Mouse (Mus musculus) embryonic fibroblast, embryonic 13.5 days (primary cell): Measurements from ENCODE around the gene Slc16a6. TPM values are rescaled to one million over a fixed set of nuclear protein-coding genes. Genes with fewer than 3 reads are reported as not detected.
"Not testable (repeated sequence)": the region's sequence is repeated elsewhere in the genome, so short reads cannot be mapped to it uniquely, and the experiment has no call there.

ENCODE experiments used
- H3K27ac ChIP-seq: 2 replicates; pipeline ENCODE4 v1.5.1; 2012; ENCODE audit warnings: low read length, control low read depth, inconsistent platforms; ENCODE audit not compliant: insufficient read depth
- H3K4me1 ChIP-seq: 2 replicates; pipeline ENCODE4 v1.6.1; 2011; ENCODE audit warnings: low read length; ENCODE audit not compliant: control insufficient read depth, insufficient read depth
- H3K4me3 ChIP-seq: 2 replicates; pipeline ENCODE4 v1.5.1; 2011; ENCODE audit warnings: mild to moderate bottlenecking, control low read depth, low read length; ENCODE audit not compliant: insufficient read depth
- CTCF ChIP-seq: IDR thresholded peaks from 2 replicates; pipeline ENCODE4 v1.5.1; 2011; ENCODE audit warnings: mild to moderate bottlenecking, control low read depth, low read length, moderate library complexity, borderline replicate concordance; ENCODE audit not compliant: insufficient read depth
- POLR2A ChIP-seq: IDR thresholded peaks from 2 replicates; pipeline ENCODE4 v1.6.1; 2011; ENCODE audit warnings: low read depth, mild to moderate bottlenecking, control low read depth, low read length, moderate library complexity
- polyA plus RNA-seq: library from polyadenylated mRNA; stranded (reverse); fragments of >200 nt; gene quantifications from 2 replicates; pipeline ENCODE4 v1.2.4, GENCODE M21; 2011; ENCODE audit warnings: low read depth; ENCODE audit not compliant: missing spikeins, insufficient read length

The Slc16a6 gene
- polyA plus RNA-seq, 1 experiment: 3.0 TPM

GRCm38 (mm10) chr11:109497990-109498389 is 24.6 kb upstream of the Slc16a6 start:
- Histone ChIP-seq H3K27ac (no peak overlapping the region), H3K4me1 (no peaks in the 10 kb centered on the region), H3K4me3 (no peak overlapping the region)
- TF ChIP-seq CTCF (no peak), POLR2A (no peak)

GRCm38 (mm10) chr11:109496996-109497714 is 23.8 kb upstream of the Slc16a6 start:
- Histone ChIP-seq H3K4me1 (no peaks in the 10 kb centered on the region), H3K4me3 (no peak overlapping the region), H3K27ac (no peak overlapping the region)
- TF ChIP-seq POLR2A (no peak), CTCF (no peak)

DNA sequence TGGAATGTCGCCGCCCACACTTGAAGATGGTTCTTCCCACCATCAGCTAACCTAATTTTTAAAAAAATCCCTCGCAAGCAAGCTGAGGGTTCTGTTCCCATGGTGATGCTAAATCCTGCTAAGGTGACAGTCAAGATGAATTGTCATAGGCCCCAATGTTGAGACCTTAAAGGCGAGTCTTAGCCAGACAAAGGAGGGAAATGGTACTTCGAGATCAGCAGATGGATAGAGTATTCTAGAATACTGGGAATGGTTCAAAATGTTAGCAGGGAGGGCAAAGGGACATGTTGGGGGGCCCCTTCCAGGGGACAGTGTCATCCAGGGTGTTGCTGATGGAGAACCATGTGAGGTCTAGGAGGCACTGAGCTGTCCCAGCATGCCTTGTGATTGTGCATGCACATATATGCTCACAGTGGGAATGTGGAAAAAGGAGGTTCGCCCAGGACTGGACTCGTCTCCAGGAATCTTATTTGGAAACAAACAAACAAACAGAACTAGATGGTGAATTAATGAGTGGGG is 23.1 kb upstream of the Slc16a6 start:
- Histone ChIP-seq H3K27ac (no peak overlapping the region), H3K4me3 (no peak overlapping the region)
- TF ChIP-seq CTCF (no peak), POLR2A (no peak)

DNA sequence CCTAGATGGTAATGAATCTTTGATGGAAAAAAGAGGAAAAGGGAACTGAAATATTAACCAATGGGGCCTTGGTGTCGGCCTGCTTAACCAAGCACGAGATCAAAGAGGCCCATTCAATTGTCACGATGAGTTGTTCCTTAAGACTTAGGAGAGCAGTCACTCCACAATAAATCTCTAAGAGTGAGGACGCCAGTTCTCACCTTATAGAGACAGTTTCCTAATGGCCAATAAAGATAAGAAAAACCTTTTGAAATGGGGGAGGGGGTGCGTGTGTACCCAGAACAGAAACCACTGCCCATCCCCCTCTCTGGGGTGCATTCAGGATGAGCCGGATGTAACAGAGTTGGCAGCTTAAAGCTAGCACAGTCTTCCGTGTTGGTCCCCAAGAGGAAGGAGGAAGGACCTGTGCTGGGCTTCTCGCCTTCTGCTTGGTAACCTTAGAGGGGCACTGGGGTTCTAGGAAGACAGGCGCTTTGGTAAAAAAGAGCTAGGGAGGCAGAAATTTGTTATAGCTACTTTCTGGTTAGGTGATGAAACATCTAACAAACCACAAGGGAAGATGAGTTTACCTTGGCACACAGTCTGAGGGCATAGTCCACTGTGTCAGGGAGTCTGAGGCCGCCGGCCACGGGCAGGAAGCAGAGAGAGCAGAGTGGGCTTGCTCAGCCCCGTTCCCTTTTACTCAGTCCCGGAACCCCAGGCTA is 22.5 kb upstream of the Slc16a6 start:
- no peak for TF ChIP-seq POLR2A
- Histone ChIP-seq H3K4me1 (no peaks in the 10 kb centered on the region), H3K27ac (no peak overlapping the region), H3K4me3 (no peak overlapping the region)

More for the DNA sequence above, 23.1 kb upstream of the Slc16a6 start:
- no peaks in the 10 kb centered on the region for H3K4me1 ChIP-seq

- no peak overlapping the region for H3K27ac ChIP-seq
- no peak overlapping the region for H3K4me3 ChIP-seq
- TF ChIP-seq POLR2A (no peak), CTCF (no peak)
- H3K4me1 ChIP-seq: no peaks in the 10 kb centered on the region
Observed at GRCm38 (mm10) chr11:109494890-109495770, 21.7 kb upstream of the Slc16a6 start.

DNA sequence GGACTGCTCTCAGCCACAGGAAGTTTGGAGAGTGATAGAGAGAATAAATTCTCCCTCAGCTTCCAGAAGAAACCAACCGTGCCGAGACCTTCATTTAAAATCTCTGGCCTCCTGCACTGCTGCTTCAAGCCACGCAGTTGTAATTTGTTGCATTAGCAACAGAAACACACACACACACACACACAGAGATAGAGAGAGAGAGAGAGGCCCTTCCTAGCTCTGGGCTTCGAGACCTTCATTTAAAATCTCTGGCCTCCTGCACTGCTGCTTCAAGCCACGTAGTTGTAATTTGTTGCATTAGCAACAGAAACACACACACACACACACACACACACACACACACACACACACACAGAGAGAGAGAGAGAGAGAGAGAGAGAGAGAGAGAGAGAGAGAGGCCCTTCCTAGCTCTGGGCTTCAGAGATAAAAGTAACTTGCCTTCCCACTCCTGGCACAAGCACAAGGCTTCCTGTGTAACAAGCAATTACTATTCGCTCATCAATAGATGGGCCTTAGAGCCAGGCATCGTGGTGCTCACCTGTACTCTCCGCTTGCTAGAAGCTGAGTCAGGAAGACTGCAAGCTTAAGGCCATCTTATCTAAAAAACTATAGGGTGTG is 19.6 kb upstream of the Slc16a6 start:
- H3K4me1 ChIP-seq, H3K27ac ChIP-seq, H3K4me3 ChIP-seq: not testable (repeated sequence)

DNA sequence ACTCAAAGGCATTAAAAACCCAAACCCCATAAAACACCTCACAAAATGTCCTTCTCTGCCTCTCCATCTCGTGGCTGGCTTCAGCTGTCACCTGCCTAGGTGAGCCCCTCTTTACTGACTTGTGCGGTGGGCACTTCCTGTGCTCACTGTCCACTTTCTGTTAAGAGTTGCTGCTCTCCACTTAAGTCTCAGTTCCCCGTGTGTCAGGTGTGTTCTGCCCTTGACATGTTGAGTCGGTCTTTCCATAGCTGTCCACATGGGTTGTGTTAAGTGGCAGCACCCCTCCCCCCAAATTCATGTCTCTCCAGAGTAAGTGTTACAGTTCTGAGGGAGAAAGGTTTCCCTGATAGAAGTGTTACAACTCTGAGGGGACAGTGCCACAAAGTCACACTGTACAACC is 18.4 kb upstream of the Slc16a6 start:
- H3K4me1 ChIP-seq: no peaks in the 10 kb centered on the region
- H3K27ac ChIP-seq: no peak overlapping the region
- TF ChIP-seq POLR2A: no peak
- TF ChIP-seq CTCF: no peak
- H3K4me3 ChIP-seq: no peak overlapping the region

GRCm38 (mm10) chr11:109489763-109490162 is 16.4 kb upstream of the Slc16a6 start:
- TF ChIP-seq POLR2A (no peak), CTCF (no peak)
- no peak overlapping the region for H3K4me3 ChIP-seq
- H3K4me1 ChIP-seq: no peaks in the 10 kb centered on the region
- no peak overlapping the region for H3K27ac ChIP-seq

DNA sequence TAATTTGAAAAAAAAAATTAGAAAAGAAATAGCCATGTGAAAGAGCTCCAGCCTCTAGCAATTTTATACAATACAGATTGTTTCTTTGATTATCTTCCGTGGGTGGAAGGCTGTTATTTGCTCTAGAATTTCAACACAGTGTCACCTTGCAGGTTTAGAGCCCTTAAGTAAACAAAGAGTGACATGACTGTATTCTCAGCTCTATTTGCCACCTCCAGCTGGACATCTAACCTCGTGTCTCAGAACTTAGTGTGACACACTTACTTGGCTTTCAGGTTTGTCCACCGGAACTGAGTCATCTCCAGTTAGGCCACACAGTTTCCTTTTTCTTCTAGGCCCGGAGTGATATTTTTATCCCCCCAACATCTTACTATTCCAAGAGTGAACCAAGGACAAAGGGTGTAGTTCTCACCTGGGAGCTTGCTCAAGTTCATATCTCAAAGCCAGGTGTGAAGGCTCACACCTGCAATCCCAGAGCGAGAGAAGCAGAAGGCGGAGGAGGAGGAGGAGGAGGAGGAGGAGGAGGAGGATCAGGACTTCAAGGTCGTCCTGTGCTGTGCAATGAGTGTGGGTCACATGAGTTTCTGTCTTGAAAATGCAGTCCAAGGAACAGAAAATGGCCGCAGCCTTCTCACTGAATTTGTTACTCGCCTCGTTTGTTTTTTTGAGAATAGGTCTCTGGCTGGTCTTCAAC is 14.7 kb upstream of the Slc16a6 start:
- no peaks in the 10 kb centered on the region for H3K4me1 ChIP-seq
- no peak for TF ChIP-seq CTCF
- TF ChIP-seq POLR2A: no peak
- H3K4me3 ChIP-seq: no peak overlapping the region
- no peak overlapping the region for H3K27ac ChIP-seq
